Mouse (Mus musculus) hindbrain, embryonic 14.5 days (tissue): ENCODE results near the gene Gm47985. TPM values are rescaled to one million over a fixed set of nuclear protein-coding genes. Genes with fewer than 3 reads are reported as not detected.
A peak's percentile ranks its signal among the peaks of the same experiment; 100 is the strongest.
"Not testable (repeated sequence)": the region's sequence is repeated elsewhere in the genome, so short reads cannot be mapped to it uniquely, and the experiment has no call there.

Experiments used
- ATAC-seq: fragments of 200-750 bp; cut with Nextera tagmentation; 2 replicates; pipeline ENCODE4 v1.8.0; 2017; ENCODE audit warnings: moderate number of reproducible peaks, mild to moderate bottlenecking, moderate TSS enrichment, moderate library complexity; ENCODE audit not compliant: low FRiP score
- DNase-seq: peaks from one replicate; pipeline ENCODE4 v3.0.0-alpha.2; 2015; ENCODE audit warnings: low spot score
- H3K27ac ChIP-seq: fragments of 300-500 bp; sonication (generic); 2 replicates; pipeline ENCODE4 v1.5.1; 2014; ENCODE audit warnings: mild to moderate bottlenecking, moderate library complexity
- H3K27me3 ChIP-seq: fragments of 300-500 bp; sonication (generic); 2 replicates; pipeline ENCODE4 v1.6.1; 2014; ENCODE audit warnings: mild to moderate bottlenecking, low read length, mixed read lengths; ENCODE audit not compliant: control insufficient read depth, insufficient read depth
- H3K36me3 ChIP-seq: fragments of 300-500 bp; sonication (generic); replicated peaks from 2 replicates; pipeline ENCODE4 v1.6.1; 2014; ENCODE audit not compliant: control insufficient read depth, insufficient read depth
- H3K4me1 ChIP-seq: fragments of 300-500 bp; sonication (generic); replicated peaks from 2 replicates; pipeline ENCODE4 v1.6.1; 2014; ENCODE audit warnings: antibody characterized with exemption, low read length, mixed read lengths; ENCODE audit not compliant: control insufficient read depth, insufficient read depth
- H3K4me2 ChIP-seq: fragments of 300-500 bp; sonication (generic); replicated peaks from 2 replicates; pipeline ENCODE4 v1.6.1; 2014; ENCODE audit warnings: mild to moderate bottlenecking, moderate library complexity
- H3K4me3 ChIP-seq: fragments of 300-500 bp; sonication (generic); replicated peaks from 2 replicates; pipeline ENCODE4 v1.5.1; 2014; ENCODE audit warnings: mild to moderate bottlenecking, low read length
- H3K9ac ChIP-seq: fragments of 300-500 bp; sonication (generic); 2 replicates; pipeline ENCODE4 v1.6.1; 2014
- H3K9me3 ChIP-seq: fragments of 300-500 bp; sonication (generic); 2 replicates; pipeline ENCODE4 v1.6.1; 2016; ENCODE audit warnings: low read length; ENCODE audit not compliant: control insufficient read depth
- WGBS: fragments of 180-500 bp; shearing (Covaris S2); extraction: QIAGEN DNeasy Blood & Tissue Kit; methylation state at CpG from one replicate; pipeline ENCODE4 v1.1.7; 2014; 5-methylcytosine and 5-hydroxymethylcytosine counted together
- polyA plus RNA-seq: library from polyadenylated mRNA; unstranded; fragments of >200 nt; fragmentation: Nextera tagmentation; extraction: Ambion mirVana; gene quantifications from 2 replicates; pipeline ENCODE4 v1.2.1, GENCODE M21; 2014

Gm47985 gene
- polyA plus RNA-seq, 1 experiment from 2014 or later, result 0.19 TPM

GRCm38 (mm10) chr1:151154131-151154530 lies 28.2 kb upstream of the Gm47985 start:
- not testable (repeated sequence) for H3K36me3 ChIP-seq, H3K4me2 ChIP-seq, DNase-seq, H3K9me3 ChIP-seq, H3K9ac ChIP-seq, H3K27ac ChIP-seq, ATAC-seq, H3K4me3 ChIP-seq, H3K27me3 ChIP-seq, H3K4me1 ChIP-seq
- 97% methylated on average over 9 of the region's 9 CpGs for WGBS

- no peak overlapping the region for H3K27ac ChIP-seq
- DNase-seq (no peak), ATAC-seq (no peak)
- no peaks in the 10 kb centered on the region for H3K36me3 ChIP-seq
- H3K9me3 ChIP-seq, result no peaks in the 10 kb centered on the region
- WGBS, result 86% methylated on average over 3 of the region's 3 CpGs
- H3K9ac ChIP-seq, result no peak overlapping the region
- 0 out of 2 replicates have a peak, but pooled peaks cover 9% of the 10 kb centered on the region for H3K4me1 ChIP-seq
- H3K4me3 ChIP-seq, result no peak overlapping the region
- no peak overlapping the region for H3K4me2 ChIP-seq
- no peaks in the 10 kb centered on the region for H3K27me3 ChIP-seq
Measured at GRCm38 (mm10) chr1:151156129-151156528, 26.2 kb upstream of the Gm47985 start.

- ATAC-seq (no peak), DNase-seq (no peak)
- Histone ChIP-seq H3K4me2 (no peak overlapping the region), H3K4me3 (no peak overlapping the region), H3K27me3 (no peaks in the 10 kb centered on the region), H3K9ac (no peak overlapping the region), H3K4me1 (0 out of 2 replicates have a peak, but pooled peaks cover 9% of the 10 kb centered on the region), H3K9me3 (no peaks in the 10 kb centered on the region), H3K27ac (no peak overlapping the region), H3K36me3 (no peaks in the 10 kb centered on the region)
- 78% methylated on average over 7 of the region's 7 CpGs for WGBS
Measured at GRCm38 (mm10) chr1:151156777-151157632, 25.3 kb upstream of the Gm47985 start.

DNA sequence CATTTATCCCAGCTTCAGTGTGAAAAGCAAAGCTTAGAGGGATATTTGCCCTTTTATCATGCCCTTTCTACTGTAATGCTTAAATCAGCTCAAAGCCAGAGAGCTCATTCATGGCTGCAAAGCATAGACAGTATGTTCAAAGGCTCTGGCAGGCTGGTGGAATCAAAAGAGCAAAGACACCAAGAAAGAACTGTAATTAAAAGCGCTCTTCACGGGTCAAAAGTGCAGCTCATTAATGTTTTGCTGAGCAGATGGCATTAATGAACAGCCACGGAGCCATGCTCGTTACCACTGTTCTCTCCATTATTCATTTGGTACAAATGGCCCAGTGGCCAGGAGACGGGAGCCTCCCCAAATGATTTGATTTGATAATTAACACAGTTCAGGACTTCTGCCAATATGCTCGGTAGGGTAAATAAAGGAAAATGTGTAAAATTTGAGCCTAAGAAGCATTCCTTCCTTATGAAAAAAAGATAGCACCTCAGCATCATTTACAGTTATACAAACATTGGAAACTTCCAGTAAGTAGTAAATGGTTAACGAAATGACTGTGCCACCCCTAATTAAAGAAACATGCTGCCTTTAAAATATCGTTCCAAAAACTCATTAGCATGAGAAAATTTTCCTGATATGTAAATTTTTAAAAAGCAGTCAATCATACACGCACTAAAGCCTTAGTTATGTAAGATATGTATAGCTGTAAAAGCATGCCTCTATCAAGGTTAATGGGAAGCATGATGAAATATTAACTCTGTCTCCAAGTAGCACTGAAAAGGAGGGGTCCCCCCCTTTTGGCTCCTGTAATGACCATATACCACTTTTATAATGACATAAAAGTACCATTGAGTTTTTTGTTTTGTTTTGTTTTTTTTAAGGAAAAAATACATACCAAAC lies 24.1 kb upstream of the Gm47985 start:
- Histone ChIP-seq H3K9ac (no peak overlapping the region), H3K9me3 (no peaks in the 10 kb centered on the region), H3K27me3 (no peaks in the 10 kb centered on the region), H3K27ac (no peak overlapping the region), H3K4me3 (no peak overlapping the region), H3K4me2 (no peak overlapping the region), H3K4me1 (0 out of 2 replicates have a peak, but pooled peaks cover 9% of the 10 kb centered on the region), H3K36me3 (no peaks in the 10 kb centered on the region)
- peak; percentile 79; the same call in 1 of the 2 replicates for ATAC-seq
- DNase-seq, result peak; percentile 56
- WGBS, result 31% methylated on average over 9 of the region's 9 CpGs

- WGBS, result 83% methylated on average over 2 of the region's 2 CpGs
- Histone ChIP-seq H3K27me3 (no peaks in the 10 kb centered on the region), H3K4me3 (no peak overlapping the region), H3K9ac (no peak overlapping the region), H3K4me1 (0 out of 2 replicates have a peak, but pooled peaks cover 9% of the 10 kb centered on the region), H3K36me3 (no peaks in the 10 kb centered on the region), H3K4me2 (no peak overlapping the region), H3K27ac (no peak overlapping the region), H3K9me3 (no peaks in the 10 kb centered on the region)
- ATAC-seq (no peak), DNase-seq (no peak)
Measured at GRCm38 (mm10) chr1:151158857-151159510, 23.4 kb upstream of the Gm47985 start.

DNA sequence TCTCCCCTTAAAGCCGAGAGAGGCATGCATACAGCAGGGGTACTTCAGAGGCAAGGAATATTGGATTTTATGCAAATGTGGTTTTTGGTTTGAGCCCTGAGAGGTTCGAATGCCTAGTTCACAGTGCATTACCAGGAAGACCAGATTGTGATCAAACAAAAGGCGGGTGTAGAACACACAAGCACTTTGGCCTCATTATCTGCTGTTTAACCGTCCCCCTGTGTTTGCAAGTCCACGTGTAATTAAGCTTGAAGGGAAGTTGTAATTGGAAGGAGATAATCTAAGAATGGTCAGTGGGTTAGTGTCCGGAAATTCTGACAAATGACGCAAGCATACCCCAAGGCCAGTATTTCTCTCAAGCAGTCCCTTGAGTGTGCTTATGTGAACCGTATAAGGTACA lies 16.3 kb upstream of the Gm47985 start:
- no peaks in the 10 kb centered on the region for H3K27me3 ChIP-seq
- no peak overlapping the region for H3K27ac ChIP-seq
- 31% methylated on average over 8 of the region's 8 CpGs for WGBS
- no peak overlapping the region for H3K9ac ChIP-seq
- no peak overlapping the region for H3K4me3 ChIP-seq
- ATAC-seq (no peak), DNase-seq (no peak)
- H3K36me3 ChIP-seq, result no peaks in the 10 kb centered on the region
- H3K4me2 ChIP-seq, result no peak overlapping the region
- no peaks in the 10 kb centered on the region for H3K4me1 ChIP-seq
- H3K9me3 ChIP-seq, result no peaks in the 10 kb centered on the region

DNA sequence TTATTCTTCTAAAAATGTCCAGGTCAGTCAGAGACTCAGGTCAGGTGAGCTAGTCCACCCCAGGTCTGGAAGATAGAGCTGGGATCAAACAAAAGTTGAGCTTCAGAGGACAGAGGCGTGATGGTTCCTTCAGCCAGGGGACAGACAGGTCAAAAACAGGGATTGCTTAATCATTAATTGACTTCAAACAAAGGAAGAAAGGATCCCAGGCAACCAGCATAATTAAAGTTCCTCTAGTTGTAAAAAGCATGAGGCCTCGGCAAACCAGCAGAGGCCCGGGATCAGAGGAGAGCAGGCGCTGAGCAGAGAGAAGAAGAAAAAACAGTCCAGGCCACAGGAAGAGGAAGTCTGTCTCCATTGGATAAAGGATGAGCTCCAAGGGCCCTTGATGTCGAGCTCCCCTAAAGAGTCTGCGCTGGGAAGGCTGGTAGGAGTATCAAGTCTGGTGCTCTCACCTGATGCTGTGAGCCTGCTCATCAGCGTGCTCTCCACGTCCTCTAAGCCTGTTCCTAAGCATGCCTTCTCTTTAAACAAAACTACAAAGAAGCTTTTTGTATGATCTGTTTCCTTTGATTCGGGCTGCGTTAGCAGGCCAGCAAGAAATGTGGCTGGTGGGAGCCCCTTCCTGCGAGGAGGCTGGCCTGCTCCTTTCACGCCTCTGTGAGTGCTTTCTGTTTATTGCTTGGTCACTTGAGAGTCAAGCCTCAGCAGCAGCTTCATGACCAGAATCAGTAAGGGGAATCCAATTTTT lies 14.9 kb upstream of the Gm47985 start:
- DNase-seq, result no peak

DNA sequence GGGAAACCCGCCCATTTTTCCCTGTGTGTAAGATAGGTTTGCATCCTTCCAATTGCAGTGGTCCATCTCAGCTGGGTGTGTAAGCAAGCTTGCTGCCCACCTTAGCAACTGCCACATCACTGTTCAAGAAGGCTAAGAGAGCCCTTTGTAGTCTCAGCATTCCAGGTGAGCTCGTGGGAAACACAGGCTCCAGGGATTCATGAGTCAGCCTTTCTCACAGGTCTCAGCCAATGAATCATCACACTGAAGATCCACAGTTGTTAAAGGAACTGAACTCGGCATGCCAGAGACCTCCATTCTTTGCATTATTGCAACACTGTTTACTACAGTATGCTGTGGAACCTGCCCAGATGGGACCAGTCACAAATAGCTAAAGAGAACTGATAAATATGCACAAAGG lies 13.7 kb upstream of the Gm47985 start:
- ATAC-seq (no peak), DNase-seq (no peak)
- no peak overlapping the region for H3K4me3 ChIP-seq
- H3K27me3 ChIP-seq, result no peaks in the 10 kb centered on the region
- no peaks in the 10 kb centered on the region for H3K9me3 ChIP-seq
- no peak overlapping the region for H3K27ac ChIP-seq
- H3K4me1 ChIP-seq, result no peaks in the 10 kb centered on the region
- no peak overlapping the region for H3K4me2 ChIP-seq
- WGBS, result 65% methylated on average over 3 of the region's 3 CpGs
- no peaks in the 10 kb centered on the region for H3K36me3 ChIP-seq
- no peak overlapping the region for H3K9ac ChIP-seq

More for the DNA sequence above, 14.9 kb upstream of the Gm47985 start:
- Histone ChIP-seq H3K27me3 (no peaks in the 10 kb centered on the region), H3K36me3 (no peaks in the 10 kb centered on the region), H3K4me2 (no peak overlapping the region), H3K9ac (no peak overlapping the region), H3K9me3 (no peaks in the 10 kb centered on the region), H3K27ac (no peak overlapping the region), H3K4me3 (no peak overlapping the region), H3K4me1 (no peaks in the 10 kb centered on the region)
- peak; percentile 54 for ATAC-seq
- 9% methylated on average over 12 of the region's 12 CpGs for WGBS
